Mouse (Mus musculus): ENCODE data around the gene Dgki.
"Not testable (repeated sequence)": the region's sequence is repeated elsewhere in the genome, so short reads cannot be mapped to it uniquely, and the experiment has no call there.

Dgki gene

DNA sequence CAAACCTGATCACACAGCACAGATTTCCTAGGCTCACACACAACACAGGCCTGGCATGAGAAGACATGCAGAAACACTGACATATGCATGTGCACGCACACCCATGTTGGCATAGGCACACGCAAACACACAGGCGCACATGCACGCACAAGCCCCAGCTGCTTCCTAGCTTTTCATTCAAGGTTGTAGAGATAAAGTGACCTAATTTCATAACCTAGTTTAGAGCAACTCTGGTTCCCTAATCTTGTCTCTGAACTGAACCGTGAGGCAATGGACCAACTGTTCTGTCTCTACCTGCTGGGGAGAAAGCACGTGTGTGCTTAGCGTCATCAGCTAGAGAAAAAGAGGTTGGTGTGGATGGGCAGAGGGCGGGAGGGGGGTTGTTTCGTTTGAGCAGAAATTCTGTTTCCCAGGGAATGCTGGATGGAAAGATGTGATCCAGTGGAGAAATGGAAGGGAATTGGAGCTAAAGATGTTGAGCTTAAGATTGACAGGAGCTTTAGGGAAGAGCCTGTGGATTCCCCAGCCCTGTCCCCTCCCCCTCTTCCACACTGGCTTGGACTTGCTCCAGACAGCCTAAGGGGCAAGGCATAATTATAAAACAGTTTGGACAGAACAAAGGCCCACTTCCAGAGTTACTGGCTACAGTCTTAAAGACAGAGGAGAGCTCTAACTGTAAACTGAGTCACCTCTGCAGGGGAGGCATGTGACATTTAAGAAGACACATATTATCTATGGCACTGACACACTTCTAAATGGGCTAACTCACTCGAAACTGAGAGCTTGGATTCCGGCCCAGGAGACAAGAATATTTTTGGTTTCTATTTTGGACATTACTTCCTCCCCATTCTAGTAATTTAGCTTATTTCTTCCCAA, 156.8 kb downstream of the Dgki start:
- peak in 1 of 2 experiments; percentile 5 for DNase-seq

DNA sequence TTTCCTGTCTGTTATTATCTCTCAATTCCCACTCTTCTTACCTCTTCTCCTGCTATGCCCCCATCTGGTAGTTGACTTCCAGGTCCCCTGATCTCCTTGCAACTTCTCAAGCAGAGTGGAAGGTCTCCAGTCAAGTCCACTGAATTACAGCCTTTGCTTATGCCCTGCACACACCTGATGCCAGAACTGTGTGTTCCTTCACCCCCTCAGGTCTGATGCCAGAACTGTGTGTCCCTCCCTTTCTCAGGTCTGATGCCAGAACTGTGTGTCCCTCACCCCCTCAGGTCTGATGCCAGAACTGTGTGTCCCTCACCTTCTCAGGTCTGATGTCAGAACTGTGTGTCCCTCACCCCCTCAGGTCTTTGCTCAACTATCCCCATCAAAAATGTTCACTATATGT, 161.2 kb downstream of the Dgki start:
- no peak for DNase-seq

DNA sequence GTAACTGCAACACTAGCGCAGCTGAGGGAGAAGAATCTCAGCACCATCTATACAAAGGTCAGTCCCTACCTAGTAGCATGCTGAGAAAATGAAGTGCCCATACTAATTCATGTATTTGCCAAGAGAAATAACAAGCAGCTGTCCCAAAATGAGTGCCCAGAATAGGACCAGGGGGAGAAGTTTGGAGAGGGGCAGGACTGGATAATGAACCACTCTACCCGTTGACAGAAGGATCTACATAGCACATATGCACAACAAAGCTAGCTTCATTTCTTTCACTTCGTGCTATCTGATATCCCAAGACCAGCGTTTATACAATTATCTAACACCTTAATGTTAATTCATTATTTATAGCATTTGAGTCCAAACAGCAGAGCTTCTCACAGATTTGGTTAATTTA, 168.7 kb downstream of the Dgki start:
- DNase-seq, result no peak

- DNase-seq, result no peak
These were observed 179.4 kb downstream of the Dgki start for GRCm38 (mm10) chr6:37120417-37121154.

GRCm38 (mm10) chr6:37119205-37119604, 180.8 kb downstream of the Dgki start:
- no peak for DNase-seq

DNA sequence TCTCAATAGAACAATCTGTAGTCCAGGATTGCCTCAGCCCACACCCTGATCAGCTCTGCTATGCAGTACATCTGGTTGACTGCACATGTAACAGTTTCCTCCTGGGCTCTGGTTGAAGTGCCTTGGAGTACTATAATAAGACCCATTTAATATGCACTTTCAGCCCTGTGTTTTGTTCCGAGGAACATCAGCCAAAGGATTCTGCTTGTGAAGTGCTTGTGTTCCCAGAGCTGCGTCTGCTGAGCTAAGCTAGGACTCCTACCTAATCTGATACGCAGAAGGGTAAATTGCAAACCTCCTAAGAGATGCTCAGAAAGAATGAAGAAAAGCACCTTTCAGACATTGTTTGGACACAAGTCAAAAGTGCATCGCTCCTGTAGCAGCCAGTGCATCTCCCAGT, 186.9 kb downstream of the Dgki start:
- DNase-seq, result no peak

GRCm38 (mm10) chr6:37106236-37106635, 193.7 kb downstream of the Dgki start:
- not testable (repeated sequence) for DNase-seq

GRCm38 (mm10) chr6:37100413-37100812, 199.6 kb downstream of the Dgki start:
- no peak for DNase-seq

DNA sequence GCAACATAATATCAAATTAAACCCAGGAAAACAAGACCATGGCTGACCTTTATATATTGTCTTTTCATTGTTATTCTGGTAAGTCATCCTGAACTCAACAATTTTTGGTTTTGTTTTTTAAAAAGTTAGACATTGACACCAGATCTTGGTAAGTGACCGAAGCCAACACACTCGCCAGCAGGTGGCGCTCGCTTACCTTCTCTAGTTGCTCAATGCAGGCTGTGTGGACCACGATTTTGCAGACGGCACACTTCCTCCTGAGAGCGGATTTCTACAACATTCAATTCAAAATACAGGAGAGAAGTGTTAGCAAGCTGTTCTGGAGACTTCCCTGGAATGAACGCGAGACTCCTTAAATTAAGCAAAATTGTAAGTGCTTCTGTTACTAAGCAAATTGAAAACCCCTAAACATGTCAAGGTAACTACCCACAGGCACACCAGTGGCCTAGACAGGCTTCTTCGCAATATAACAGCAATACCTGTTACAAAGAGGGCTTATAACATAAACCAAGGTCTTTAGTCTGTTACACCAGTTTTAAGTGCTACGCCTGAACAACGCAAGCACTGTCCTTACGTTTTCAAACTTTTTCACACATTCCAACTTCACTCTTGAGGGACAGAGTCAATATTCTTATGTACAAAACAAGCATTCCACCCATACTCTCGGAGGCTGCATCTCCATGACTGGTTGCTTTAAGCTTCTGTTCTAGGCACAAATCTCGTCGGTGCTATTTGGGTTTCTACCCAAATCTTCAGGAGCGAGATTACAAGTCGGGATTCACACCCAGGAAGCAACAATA, 202.4 kb downstream of the Dgki start:
- DNase-seq, result peak; percentile 79 to 84

- no peak for DNase-seq
These were observed 203.1 kb downstream of the Dgki start for GRCm38 (mm10) chr6:37096840-37097305.

GRCm38 (mm10) chr6:37089148-37090111, 210.6 kb downstream of the Dgki start:
- DNase-seq, result no peak

DNA sequence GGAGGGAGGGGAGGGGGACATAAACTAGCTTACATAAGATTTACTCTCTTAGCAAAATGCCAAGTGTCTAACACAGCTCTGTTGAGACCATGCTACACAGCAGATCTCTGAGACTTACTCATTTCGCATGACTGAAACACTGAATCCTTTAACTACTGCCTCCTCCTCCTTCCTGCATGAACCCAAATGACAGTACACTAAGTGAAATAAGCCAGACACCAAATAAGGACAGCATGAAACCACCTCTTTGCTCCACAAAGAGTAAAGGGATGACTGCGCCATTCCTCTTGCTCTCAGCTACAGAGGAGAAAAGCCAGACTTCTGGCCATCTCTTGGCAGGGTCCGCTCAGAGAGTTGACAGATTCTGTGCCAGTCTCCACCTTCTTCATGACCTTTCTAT, 217.0 kb downstream of the Dgki start:
- no peak for DNase-seq

DNA sequence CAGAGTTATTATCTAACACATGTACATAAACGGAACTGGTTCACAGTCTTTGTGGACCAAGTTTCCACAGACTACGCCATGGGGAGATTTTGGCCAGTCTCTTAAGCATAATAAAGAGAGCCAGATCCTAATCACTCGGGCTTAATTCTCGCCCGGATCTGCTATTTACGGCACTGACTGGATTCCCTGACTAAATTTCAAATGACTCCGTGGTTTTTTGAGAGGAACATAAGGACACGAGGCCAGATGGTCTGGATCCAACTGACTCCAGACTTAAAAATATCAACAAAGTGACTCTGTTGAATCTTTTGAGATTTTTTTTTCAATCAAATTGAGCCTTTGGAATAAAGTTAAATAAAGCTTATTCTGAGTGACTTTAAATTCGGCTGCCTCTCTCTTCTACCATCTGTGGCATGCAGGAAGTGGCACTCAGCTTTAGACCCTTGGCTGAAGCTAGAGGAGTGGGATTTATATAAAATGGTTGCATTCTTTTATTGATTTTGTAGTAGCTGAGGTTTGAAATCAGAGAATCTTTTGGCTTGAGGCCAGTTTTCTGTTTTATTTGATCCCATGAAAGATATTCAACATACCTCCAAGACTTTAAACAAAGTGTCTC, 227.5 kb downstream of the Dgki start:
- no peak for DNase-seq

GRCm38 (mm10) chr6:37069836-37070600, 230.0 kb downstream of the Dgki start:
- DNase-seq, result no peak

- peak in 1 of 2 experiments; percentile 32 for DNase-seq
These were observed 231.2 kb downstream of the Dgki start for GRCm38 (mm10) chr6:37068737-37069136.

GRCm38 (mm10) chr6:37067357-37067756, 232.6 kb downstream of the Dgki start:
- no peak for DNase-seq

GRCm38 (mm10) chr6:37064214-37064830, 235.7 kb downstream of the Dgki start:
- DNase-seq, result no peak

GRCm38 (mm10) chr6:37063266-37063665, 236.7 kb downstream of the Dgki start:
- DNase-seq, result no peak

DNA sequence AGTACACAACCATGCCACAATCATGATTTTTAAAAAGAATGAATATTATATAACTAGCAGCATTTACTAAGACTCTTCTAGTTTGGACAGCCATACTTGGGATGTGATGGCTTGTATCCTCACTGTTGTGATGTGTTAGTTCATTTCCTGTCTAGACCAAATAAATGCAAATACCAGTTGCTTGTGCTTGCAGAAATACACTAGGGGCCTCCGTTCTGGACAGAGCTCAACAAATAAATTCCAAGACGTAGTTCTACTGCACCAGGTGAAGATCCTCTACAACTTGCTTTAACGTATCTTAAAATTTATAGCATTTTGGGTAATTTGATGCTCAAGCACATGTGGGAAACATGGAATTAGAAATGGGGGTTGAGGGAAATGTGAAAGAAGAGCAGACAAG, 239.9 kb downstream of the Dgki start:
- no peak for DNase-seq

GRCm38 (mm10) chr6:37057957-37058356, 242.0 kb downstream of the Dgki start:
- DNase-seq, result no peak
